ENCODE assay signal across 8 mouse cellular contexts in genomic region chr9:106821050-106821617, GRCm38 (mm10). TPM values are rescaled to one million over a fixed set of nuclear protein-coding genes. Genes with fewer than 3 reads are reported as not detected.
DNase-seq lines count a peak whose midpoint lies in the region; ATAC-seq and TF ChIP-seq lines count a peak whose summit lies in the region.

No protein-coding gene starts in this region.

- DNase-seq in heart, adult 2 months = no peak
- DNase-seq in heart, adult 8-10 months (ENCODE audit: low spot score) = no peak
- DNase-seq in midbrain, embryonic 14.5 days = peak; percentile 30
- no peak for DNase-seq in urinary bladder, adult 18-20 months (ENCODE audit: low spot score in 2 of 2)
- DNase-seq in natural killer cell, adult 2 months (ENCODE audit: low spot score in 2 of 2) = no peak

- no peaks in the 10 kb centered on the region for H3K36me3 ChIP-seq in heart, adult 2 months (ENCODE audit: control insufficient read depth, insufficient read depth, low read length)
- no peaks in the 10 kb centered on the region for H3K36me3 ChIP-seq in ES-Bruce4 (ENCODE audit: control insufficient read depth, insufficient read depth, low read length, poor library complexity, severe bottlenecking)
- no peaks in the 10 kb centered on the region for H3K36me3 ChIP-seq in embryonic facial prominence, embryonic 15.5 days
- no peaks in the 10 kb centered on the region for H3K36me3 ChIP-seq in intestine, postnatal 0 days (ENCODE audit: control insufficient read depth, insufficient read depth)
- no peaks in the 10 kb centered on the region for H3K36me3 ChIP-seq in midbrain, embryonic 14.5 days (ENCODE audit: control insufficient read depth, insufficient read depth, low read length)

- no peak for ATAC-seq in embryonic facial prominence, embryonic 15.5 days (ENCODE audit: insufficient number of reproducible peaks, low FRiP score, low TSS enrichment, low read depth)
- no peak for ATAC-seq in intestine, postnatal 0 days
- ATAC-seq in midbrain, embryonic 14.5 days (ENCODE audit: low FRiP score, low TSS enrichment) = no peak

- H3K4me2 ChIP-seq in embryonic facial prominence, embryonic 15.5 days (replicated peaks) = peak overlapping the region; percentile 52
- H3K4me2 ChIP-seq in intestine, postnatal 0 days (replicated peaks; ENCODE audit: low read depth) = peak overlapping the region; percentile 75
- peak overlapping the region; percentile 61 for H3K4me2 ChIP-seq in midbrain, embryonic 14.5 days (ENCODE audit: low read length)

- H3K4me1 ChIP-seq in heart, adult 2 months (ENCODE audit: control insufficient read depth, insufficient read depth, low read length) = no peaks in the 10 kb centered on the region
- no peaks in the 10 kb centered on the region for H3K4me1 ChIP-seq in ES-Bruce4 (ENCODE audit: control insufficient read depth, insufficient read depth, low read length)
- H3K4me1 ChIP-seq in embryonic facial prominence, embryonic 15.5 days = 0 out of 2 replicates have a peak, but pooled peaks cover 3% of the 10 kb centered on the region
- H3K4me1 ChIP-seq in intestine, postnatal 0 days (replicated peaks; ENCODE audit: control insufficient read depth, insufficient read depth, low read length) = no peaks in the 10 kb centered on the region
- 0 out of 2 replicates have a peak, but pooled peaks cover 3% of the 10 kb centered on the region for H3K4me1 ChIP-seq in midbrain, embryonic 14.5 days (ENCODE audit: control insufficient read depth, insufficient read depth, low read length)

- H3K4me3 ChIP-seq in heart, adult 2 months = peak overlapping the region; percentile 59
- peak overlapping the region; percentile 94 for H3K4me3 ChIP-seq in ES-Bruce4 (ENCODE audit: low read depth, low read length)
- H3K4me3 ChIP-seq in embryonic facial prominence, embryonic 15.5 days (replicated peaks) = peak overlapping the region; percentile 92
- H3K4me3 ChIP-seq in intestine, postnatal 0 days (ENCODE audit: low read depth, low read length) = peak overlapping the region; percentile 98
- peak overlapping the region; percentile 84 for H3K4me3 ChIP-seq in midbrain, embryonic 14.5 days (replicated peaks; ENCODE audit: low read depth, low read length)

- no peak for TF ChIP-seq POLR2A in heart, adult 2 months (IDR thresholded peaks at IDR 0.05; ENCODE audit: insufficient read depth, low read depth, low read length)
- TF ChIP-seq POLR2A in ES-Bruce4 (IDR thresholded peaks at IDR 0.05; ENCODE audit: insufficient read depth, low read length) = no peak

- H3K9ac ChIP-seq in heart, adult 2 months (ENCODE audit: low read depth, low read length) = peak overlapping the region; percentile 60
- peak overlapping the region; percentile 37; the same call in 1 of the 2 replicates for H3K9ac ChIP-seq in ES-Bruce4 (ENCODE audit: low read depth, poor library complexity, severe bottlenecking)
- 0 out of 2 replicates have a peak overlapping the region, but pooled peaks have one; percentile 37 for H3K9ac ChIP-seq in embryonic facial prominence, embryonic 15.5 days
- H3K9ac ChIP-seq in intestine, postnatal 0 days (ENCODE audit: low read depth, low read length) = peak overlapping the region; percentile 53
- peak overlapping the region; percentile 52; the same call in 1 of the 2 replicates for H3K9ac ChIP-seq in midbrain, embryonic 14.5 days (replicated peaks; ENCODE audit: low read length)

- 20% methylated on average over 15 of the region's 15 CpGs for WGBS in heart, adult 2 months
- WGBS in embryonic facial prominence, embryonic 15.5 days = 48% methylated on average over 15 of the region's 15 CpGs
- WGBS in intestine, postnatal 0 days = 43% methylated on average over 15 of the region's 15 CpGs
- WGBS in midbrain, embryonic 14.5 days = 48% methylated on average over 15 of the region's 15 CpGs

- H3K9me3 ChIP-seq in ES-Bruce4 (replicated peaks; ENCODE audit: control insufficient read depth, insufficient read depth, low read length, poor library complexity, severe bottlenecking) = no peaks in the 10 kb centered on the region
- H3K9me3 ChIP-seq in embryonic facial prominence, embryonic 15.5 days (replicated peaks) = no peaks in the 10 kb centered on the region
- no peaks in the 10 kb centered on the region for H3K9me3 ChIP-seq in intestine, postnatal 0 days (ENCODE audit: control insufficient read depth)
- H3K9me3 ChIP-seq in midbrain, embryonic 14.5 days (ENCODE audit: control insufficient read depth, low read length) = no peaks in the 10 kb centered on the region

- TF ChIP-seq EP300 in heart, adult 2 months (IDR thresholded peaks at IDR 0.05; ENCODE audit: insufficient read depth, low read depth, low read length) = no peak
- TF ChIP-seq EP300 in ES-Bruce4 (IDR thresholded peaks at IDR 0.05; ENCODE audit: insufficient read depth, low read depth, low read length) = no peak

- H3K79me2 ChIP-seq in heart, adult 2 months (replicated peaks; ENCODE audit: control insufficient read depth, insufficient read depth, low read length) = no peaks in the 10 kb centered on the region

- H3K27me3 ChIP-seq in heart, adult 2 months (ENCODE audit: control insufficient read depth, insufficient read depth, low read length) = no peaks in the 10 kb centered on the region
- H3K27me3 ChIP-seq in ES-Bruce4 (ENCODE audit: control insufficient read depth, insufficient read depth, low read length, poor library complexity, severe bottlenecking) = no peaks in the 10 kb centered on the region
- H3K27me3 ChIP-seq in embryonic facial prominence, embryonic 15.5 days = no peaks in the 10 kb centered on the region
- no peaks in the 10 kb centered on the region for H3K27me3 ChIP-seq in intestine, postnatal 0 days (replicated peaks; ENCODE audit: control insufficient read depth, insufficient read depth, low read length)
- no peaks in the 10 kb centered on the region for H3K27me3 ChIP-seq in midbrain, embryonic 14.5 days (ENCODE audit: control insufficient read depth, insufficient read depth, low read length)

- TF ChIP-seq CTCF in heart, adult 2 months (IDR thresholded peaks at IDR 0.05) = no peak
- TF ChIP-seq CTCF in ES-Bruce4 (IDR thresholded peaks at IDR 0.05; ENCODE audit: low read depth, low read length) = no peak
- TF ChIP-seq CTCF in intestine, postnatal 0 days (IDR thresholded peaks at IDR 0.05; ENCODE audit: low read depth) = no peak

- intact Hi-C loops in heart, adult 2 months (cut with DNase I) = loop anchor here (1.0 kb wide), 1 partner anchor 32 kb away; the partner anchor contains the start of gene Rad54l2

- peak overlapping the region; percentile 70 for H3K27ac ChIP-seq in heart, adult 2 months
- H3K27ac ChIP-seq in ES-Bruce4 (ENCODE audit: insufficient read depth, low read length) = no peak overlapping the region
- peak overlapping the region; percentile 44; the same call in 1 of the 2 replicates for H3K27ac ChIP-seq in embryonic facial prominence, embryonic 15.5 days (replicated peaks)
- no peak overlapping the region for H3K27ac ChIP-seq in intestine, postnatal 0 days (ENCODE audit: low read depth, low read length)
- H3K27ac ChIP-seq in midbrain, embryonic 14.5 days (replicated peaks; ENCODE audit: low read depth, low read length) = no peak overlapping the region

RNA-seq across cellular contexts. Expression of gene Dcaf1, which starts 0.5 kb away (rescaled TPM):
- 10 to 100 TPM; 27.3 to 27.9 TPM for total RNA-seq in heart, adult 2 months (2021)
- polyA plus RNA-seq in heart, adult 2 months (2012; rRNA removed) = 9.8 and 19.9 TPM in 2 replicates
- 10 to 100 TPM; 23.9 to 30.7 (median 25.3) TPM for total RNA-seq in heart, adult 8-10 months (2022)
- polyA plus RNA-seq in ES-Bruce4 (2011; ENCODE audit: insufficient read depth, insufficient read length, low read depth, missing spikeins) = 65.9 and 70.7 TPM in 2 replicates
- polyA plus RNA-seq in embryonic facial prominence, embryonic 15.5 days (2015; fragmentation: Nextera tagmentation; extraction: Ambion mirVana) = 18.1 and 22.4 TPM in 2 replicates
- polyA plus RNA-seq in intestine, postnatal 0 days (2015; fragmentation: Nextera tagmentation; extraction: Ambion mirVana) = 4.8 and 5.2 TPM in 2 replicates
- polyA plus RNA-seq in midbrain, embryonic 14.5 days (2014; fragmentation: Nextera tagmentation; extraction: Ambion mirVana) = 17.1 and 22.3 TPM in 2 replicates

RNA-seq across cellular contexts. Expression of gene Rad54l2, which starts 32.1 kb away (rescaled TPM):
- total RNA-seq in heart, adult 2 months (2021) = 10 to 100 TPM in 1 of 2 experiments, 1 to 10 TPM in 1; 9.5 to 10.7 TPM
- 14.0 and 14.8 TPM in 2 replicates for polyA plus RNA-seq in heart, adult 2 months (2012; rRNA removed)
- total RNA-seq in heart, adult 8-10 months (2022) = 10 to 100 TPM; 10.3 to 11.1 (median 10.7) TPM
- polyA plus RNA-seq in ES-Bruce4 (2011; ENCODE audit: insufficient read depth, insufficient read length, low read depth, missing spikeins) = 34.6 and 38.8 TPM in 2 replicates
- polyA plus RNA-seq in embryonic facial prominence, embryonic 15.5 days (2015; fragmentation: Nextera tagmentation; extraction: Ambion mirVana) = 6.5 and 6.9 TPM in 2 replicates
- polyA plus RNA-seq in intestine, postnatal 0 days (2015; fragmentation: Nextera tagmentation; extraction: Ambion mirVana) = 1.9 and 3.0 TPM in 2 replicates
- polyA plus RNA-seq in midbrain, embryonic 14.5 days (2014; fragmentation: Nextera tagmentation; extraction: Ambion mirVana) = 6.0 and 8.7 TPM in 2 replicates

Comparison
In these comparisons a context has a peak if more than half of its experiments do, and no peak if none do; other contexts are left out.
1. H3K27ac ChIP-seq: peak in heart, adult 2 months (single experiment) and embryonic facial prominence, embryonic 15.5 days (single experiment); none in ES-Bruce4 (single experiment), intestine, postnatal 0 days (single experiment) and midbrain, embryonic 14.5 days (single experiment).
2. Peak in every context shown above with its lines, with median percentiles within 50 percentile points of each other: H3K4me3 ChIP-seq, H3K9ac ChIP-seq and H3K4me2 ChIP-seq.